Mouse (Mus musculus) telencephalon, adult 2 months (tissue): ENCODE data around the gene Lama4.

Experiments used
- DNase-seq: peaks from one replicate; pipeline ENCODE4 v3.0.0-alpha.2; 2011; ENCODE audit warnings: low read depth, low spot score

Lama4 gene

DNA sequence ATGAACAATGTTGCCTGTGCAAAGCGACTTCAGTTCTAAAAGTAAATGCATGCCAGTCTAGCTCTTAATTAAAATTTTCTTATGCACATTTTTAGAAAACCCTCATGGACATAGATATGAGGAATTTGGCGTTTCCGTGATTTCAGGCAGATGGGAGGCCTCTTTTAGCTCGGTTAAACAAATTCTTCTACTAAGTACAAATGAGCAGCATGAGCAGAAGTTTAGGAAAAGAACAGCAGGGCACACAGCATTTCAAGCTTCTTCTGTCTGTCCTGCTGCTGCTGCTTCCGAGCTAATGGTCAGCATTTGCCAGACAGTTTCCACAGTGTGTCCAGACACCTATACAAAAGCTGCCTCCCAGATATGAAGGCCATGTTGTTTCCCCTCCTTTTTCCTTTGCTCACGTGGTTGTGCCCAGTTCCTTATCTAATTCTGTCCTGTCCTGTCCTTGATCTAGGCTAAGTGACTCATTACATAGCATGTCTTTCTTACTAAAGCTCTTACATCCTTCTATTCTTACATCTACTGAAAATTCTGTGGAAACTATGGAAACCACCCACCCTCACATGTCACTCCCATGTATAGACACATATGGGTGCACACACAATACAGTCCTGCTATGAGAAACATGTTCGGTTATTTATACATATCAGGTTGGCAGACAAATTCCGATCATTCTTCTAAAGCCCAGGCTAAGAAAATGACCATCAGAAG, 84.4 kb downstream of the Lama4 start:
- DNase-seq: peak; percentile 70

DNA sequence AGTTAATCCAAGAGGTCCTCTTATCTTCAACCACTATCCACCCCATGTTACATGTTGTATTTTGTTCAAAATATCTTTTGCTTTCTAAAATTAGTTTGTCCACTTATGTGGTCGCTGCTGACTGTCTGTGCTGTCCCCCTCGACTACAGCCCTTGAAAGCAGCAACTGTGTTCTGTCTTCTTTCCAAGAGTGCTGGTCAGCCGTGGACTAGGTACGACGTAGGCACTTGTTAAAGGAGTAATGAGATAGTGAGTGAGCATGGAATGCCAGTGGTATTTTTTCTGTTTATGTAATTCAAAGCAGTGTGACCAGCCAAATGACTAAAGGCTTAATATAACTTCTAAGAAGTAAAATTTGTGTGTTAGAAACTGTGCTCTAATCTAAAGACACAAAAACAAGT, 90.7 kb downstream of the Lama4 start:
- no peak for DNase-seq

DNA sequence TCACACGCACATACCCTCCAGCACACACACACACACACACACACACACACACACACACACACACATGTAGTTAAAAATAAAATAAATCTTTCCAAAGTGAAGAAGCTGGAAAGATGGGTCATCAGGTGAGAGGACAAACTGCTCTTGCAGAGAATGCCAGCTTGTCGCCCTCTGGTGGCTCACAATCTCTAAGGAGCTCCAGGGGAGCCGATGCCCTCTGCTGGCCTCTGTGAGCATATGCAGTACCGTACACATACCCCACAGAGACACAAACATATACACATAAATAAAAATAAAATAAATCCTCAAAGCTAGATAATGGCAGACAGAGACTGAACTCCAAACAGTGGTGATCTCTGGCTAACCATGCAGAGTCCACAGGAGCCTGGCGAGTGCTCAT, 99.4 kb downstream of the Lama4 start:
- no peak for DNase-seq

DNA sequence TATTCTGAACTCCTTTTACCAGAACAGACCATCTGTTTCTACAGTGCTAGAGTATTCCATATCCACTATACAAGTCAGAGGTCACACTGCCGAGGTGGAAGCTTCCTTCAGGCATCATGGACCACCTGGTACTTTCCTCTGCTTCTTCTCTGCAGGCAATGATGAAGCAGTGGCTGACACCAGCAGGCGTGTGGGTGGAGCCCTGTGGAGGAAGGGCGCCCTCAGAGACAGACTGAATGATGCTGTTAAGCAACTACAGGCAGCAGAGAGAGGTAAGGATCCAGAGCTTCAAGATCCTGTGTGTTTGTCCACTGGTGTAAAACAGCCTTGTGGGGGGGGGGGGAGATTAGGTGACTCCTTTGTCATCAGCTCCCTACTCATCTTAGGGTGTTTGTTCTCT, 100.1 kb downstream of the Lama4 start:
- DNase-seq: no peak

DNA sequence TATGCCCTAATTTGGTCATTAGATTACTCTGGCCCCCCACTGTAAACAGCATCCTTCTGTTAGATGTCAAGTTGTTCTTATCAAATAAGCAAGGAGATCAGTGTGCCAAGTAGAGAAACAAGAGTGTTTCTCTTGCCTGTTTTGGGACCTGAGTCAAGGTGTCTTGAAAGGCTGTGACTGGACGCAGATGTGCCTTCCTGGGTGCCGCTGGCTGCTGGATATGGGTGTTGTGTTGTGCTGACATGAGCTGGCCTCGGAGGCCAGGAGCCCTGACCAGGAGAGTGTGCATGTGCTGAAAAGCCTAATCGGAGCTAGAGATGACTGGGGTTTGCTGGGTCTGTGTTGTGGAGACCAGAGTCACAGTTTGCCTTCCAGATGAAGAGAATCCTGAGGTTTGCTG, 100.7 kb downstream of the Lama4 start:
- no peak for DNase-seq

DNA sequence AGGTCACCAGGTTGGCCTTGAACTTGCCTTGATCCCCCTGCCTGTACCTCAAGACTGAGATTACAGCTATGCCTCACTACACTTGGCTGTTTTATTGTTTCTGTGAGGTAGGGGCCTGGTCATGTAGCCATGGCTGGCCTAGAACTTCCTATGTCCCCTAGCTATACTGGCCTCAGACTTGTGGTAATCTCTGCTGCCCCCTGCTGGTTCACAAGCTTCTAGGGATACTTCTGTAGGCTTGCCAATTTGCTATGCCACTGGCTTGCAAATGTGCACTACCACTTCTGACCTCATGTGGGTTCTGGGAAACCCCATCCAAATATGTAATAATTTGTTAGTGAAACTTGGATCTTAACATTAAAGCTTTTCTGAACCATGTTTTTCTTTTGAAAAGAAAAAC, 101.6 kb downstream of the Lama4 start:
- DNase-seq: peak; percentile 46

DNA sequence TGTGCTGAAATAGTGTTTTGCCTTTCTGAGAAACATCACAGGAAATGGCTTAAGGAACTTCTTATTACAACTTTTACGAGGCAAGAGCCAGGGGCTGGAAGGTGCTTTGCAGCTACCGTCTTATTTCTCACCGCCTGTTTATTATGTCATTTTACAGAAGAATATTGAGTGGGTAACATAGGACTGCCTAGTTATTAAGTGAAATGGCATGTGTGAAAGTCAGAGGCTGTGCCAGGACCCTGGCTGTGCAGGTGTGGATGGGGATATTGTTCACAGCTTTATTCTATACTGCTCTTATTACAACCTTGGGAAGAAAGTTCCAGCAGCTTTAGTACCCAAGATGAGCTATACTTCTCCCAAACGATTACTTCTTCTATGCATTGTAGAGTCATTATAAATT, 106.7 kb downstream of the Lama4 start:
- DNase-seq: no peak

DNA sequence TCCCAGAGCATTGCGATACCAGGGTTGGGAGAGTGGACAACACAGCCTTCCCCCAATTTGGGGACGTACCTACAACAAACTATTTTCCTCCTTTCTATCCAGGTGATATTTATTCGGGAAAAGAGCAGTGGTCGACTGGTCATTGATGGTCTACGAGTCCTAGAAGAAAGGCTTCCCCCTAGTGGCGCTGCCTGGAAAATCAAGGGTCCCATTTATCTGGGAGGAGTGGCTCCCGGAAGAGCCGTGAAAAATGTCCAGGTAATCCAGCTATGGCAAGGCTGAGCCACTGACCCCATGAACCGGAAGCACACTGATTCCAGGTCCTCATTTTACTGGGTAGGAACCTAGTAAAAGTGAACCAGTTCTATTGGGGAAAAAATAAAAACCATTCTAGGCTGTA, 131.7 kb downstream of the Lama4 start:
- no peak for DNase-seq

DNA sequence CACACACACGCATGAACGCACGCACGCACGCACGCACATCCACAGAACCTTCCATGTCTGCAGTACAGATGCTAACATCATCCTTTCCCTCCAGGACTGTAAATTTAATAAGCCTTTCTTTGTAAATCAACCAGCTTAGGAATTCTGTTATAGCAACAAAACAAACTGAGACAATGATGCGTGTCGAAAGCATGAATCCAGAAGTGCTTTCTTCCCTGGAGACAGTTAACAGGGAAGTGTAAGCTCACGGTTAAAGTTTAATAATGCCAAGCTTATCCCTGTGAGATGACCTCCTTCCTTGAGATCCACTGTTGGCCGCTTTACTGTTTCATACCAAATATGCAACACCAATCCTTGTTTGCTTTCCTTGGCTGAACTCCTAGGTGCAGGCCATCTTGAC, 133.4 kb downstream of the Lama4 start:
- DNase-seq: no peak

DNA sequence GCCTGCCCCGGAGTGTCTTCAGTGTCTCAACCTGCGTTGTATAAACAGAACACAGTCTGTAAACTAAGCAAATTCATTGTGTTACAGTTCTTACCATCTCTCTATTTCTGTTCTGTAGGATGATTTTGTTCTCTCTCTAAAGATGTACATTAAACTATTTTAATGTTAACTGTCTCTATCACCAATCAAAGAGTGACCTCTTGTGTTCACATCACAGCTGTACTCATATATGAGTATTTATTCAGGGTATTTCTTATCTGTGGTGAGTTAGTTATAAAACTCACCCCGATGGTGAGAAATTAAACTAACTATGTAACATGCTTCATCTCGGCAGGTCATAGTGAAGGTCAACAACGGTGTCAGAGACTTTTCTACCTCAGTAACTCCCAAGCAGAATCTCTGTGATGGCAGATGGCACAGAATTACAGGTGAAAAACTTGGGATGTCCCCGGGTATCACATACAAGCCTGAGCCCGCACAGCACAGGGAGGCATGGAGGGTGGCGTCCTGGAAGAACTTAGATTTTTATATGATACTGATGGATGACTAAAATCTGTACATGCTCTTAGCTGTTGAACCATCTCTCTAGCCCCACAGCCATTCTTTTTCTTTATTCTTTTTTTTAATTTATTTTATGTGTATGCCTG, 139.6 kb downstream of the Lama4 start:
- DNase-seq: no peak

DNA sequence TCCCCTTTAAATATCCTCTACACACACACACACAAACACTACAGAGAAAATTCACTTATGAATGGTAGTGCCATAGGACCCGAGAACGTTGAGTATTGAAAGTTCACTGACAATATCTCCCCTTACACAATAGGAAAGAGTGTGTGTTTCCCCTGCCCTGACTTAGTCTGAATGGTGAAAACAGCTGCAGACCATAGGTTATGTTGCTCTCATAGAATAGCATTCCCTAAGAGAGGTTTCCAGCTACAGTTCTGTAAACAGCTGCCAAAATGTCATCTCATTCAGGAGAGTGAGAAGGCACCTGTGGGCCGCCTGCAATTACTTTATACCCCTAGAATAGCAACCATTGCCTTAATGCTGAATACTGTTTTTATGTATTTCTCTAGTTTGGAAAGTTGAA, 141.1 kb downstream of the Lama4 start:
- no peak for DNase-seq

DNA sequence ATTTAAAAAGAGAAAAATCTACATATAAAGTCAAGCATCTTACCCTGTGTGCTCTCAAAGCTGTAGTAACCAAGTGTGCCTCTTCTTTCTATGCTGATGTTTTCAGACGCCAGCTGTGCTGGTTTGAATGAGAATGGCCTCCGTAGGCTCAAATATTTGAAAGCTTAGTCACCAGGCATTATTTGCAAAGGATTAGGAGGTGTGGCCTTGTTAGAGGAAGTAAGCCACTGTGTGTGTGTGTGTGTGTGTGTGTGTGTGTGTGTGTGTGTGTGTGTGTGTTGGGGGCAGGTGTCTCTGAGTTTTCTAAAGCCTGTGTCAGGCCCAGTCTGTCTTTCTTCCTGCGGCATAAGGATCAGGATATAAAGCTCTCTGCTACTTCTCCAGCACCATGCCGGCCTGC, 141.6 kb downstream of the Lama4 start:
- no peak for DNase-seq

DNA sequence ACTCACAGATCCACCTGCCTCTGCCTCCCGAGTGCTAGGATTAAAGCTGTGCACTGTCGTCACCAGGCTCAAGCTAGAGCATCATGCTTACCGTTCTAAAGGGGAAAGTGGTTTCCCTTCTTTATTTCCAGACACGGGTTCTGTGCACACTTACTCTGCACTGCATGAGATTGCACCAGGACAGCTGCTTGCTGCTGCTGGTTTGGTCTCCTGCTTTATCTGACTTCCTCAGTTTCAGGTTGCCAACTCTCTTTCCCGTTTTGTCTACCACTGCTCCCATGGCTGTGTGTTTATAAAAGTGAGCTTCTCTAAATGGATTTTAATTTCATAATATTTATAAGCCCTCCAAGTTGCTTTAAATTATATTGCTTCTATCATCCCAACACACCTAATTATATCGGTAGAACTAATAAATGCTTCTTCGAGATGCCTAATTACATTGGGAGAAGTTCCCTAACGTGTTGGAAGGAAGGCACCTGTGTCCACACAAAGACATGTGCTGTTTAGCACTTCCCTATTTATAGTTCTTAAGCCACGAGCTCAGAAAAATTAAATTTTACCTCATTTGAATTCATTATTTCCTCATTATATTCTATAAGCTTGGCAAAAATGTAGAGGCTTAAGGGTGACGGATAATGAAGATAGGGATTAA, 143.6 kb downstream of the Lama4 start:
- no peak for DNase-seq

DNA sequence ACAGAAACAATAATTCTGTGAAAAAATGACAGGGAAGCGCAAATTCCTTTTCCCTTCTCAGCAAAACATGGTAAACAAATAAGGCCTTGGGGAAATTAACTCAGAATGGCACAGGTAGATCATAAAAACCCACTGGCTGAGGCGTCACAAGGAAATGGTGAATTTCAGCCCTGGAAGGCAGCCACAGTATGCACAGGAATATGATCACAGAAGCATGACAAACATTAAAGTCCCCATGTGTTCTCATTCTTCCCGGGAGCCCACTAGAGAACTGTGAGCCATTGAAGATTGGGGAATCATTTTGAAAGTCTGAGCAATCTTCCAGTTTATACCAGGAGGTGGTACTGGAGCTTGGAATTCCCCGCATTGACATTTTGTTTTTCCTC, 144.2 kb downstream of the Lama4 start:
- no peak for DNase-seq

DNA sequence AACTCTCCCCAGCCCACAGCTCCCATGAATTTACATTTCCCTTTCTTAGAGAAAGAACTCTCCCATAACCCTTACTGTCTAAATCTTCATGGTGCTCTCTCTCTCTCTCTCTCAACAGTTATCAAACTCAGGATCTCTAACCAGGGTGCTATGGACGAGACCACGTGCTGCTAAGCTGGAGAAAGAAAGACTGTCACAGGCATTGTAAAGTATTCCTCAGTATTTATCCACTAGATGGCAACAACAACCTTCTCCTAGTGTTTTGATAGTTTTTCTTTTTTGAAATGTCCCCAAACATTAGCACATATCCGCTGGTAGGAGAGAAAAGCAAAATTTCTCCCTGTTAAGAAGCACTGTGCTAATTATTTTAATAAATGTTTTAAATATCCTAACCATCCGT, 156.1 kb downstream of the Lama4 start:
- no peak for DNase-seq

DNA sequence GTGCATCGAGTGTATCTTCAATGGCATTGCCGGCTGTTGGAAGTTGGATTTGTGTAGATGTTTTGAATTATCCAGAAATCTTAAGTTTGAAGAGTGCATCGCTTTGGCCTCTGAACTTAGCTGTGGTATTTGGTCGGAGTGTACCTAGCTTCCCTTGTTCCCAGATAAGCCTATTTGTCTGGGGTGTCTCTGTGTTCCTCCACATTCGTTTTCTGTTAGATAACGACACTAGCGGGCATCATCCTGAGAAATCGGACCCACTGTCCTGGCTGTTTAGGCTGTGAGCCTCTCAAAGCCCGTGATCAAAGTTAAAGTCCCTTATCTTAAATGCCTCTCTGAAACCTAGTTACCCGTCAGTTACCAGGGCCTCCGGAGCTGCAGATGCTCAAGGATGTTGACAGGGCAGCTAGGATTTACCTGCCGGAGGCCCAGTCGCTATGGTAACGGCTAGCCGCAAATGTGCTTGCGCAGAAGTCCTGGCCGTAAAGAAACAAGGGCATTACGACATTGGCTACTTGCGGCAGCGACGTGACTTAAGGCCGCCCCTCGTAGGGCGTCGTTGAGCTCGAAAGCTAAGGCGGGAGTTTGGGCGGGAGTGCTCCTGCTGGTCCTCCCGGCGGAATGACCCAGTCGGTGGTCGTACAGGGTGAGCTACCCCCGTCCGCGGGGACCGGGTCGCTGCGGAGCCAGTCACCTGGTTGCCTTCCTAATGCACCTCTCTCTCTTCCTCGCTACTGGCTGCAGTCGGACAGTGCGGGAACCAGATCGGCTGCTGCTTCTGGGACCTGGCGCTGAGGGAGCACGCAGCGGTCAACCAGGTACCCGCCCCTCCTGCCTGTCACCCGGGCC, 168.4 kb downstream of the Lama4 start, which contains the start of the genes Fam229b and Tube1:
Fam229b (minus strand) TSS at position 453 of the 849 bp plus-strand sequence.
Tube1 (plus strand) TSS at position 515 of the 849 bp plus-strand sequence.
- peak; percentile 98 for DNase-seq

DNA sequence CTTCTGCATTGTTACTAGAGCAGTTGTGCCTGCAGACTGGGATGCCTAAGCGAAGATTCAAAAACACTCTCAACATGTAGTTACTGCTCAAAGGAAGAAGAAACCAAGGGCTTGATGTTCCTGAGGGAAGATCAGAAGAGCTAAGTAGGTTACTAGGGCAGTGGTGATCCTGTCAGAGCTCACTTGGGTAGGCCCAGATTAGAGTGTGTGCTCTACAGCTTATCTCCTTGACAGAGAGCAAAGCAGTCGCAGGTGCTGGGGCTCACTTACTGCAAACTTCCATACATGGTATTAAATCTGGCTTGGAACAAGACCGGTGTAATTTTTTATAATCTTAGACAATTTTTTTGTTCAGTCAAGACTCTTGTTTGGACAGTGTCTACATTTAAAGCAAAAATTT, 172.5 kb downstream of the Lama4 start:
- DNase-seq: no peak

DNA sequence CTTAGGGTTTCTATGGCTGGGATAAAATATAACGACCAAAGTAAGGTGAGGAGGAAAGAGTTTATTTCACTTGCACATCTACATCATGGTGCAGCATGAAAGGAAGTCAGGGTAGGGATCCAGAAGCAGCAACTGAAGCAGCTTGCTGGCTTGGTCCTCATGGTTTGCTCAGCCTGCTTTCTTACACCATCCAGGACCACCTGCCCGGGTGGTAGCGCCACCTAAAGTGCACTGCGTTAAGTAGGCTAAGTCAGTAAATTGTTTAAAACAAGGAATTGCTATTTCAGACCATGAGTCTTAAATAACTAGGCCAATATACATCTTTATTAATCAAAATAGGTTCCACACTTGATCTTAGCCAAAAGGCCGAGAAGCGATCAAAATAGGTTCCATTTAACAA, 173.4 kb downstream of the Lama4 start:
- no peak for DNase-seq

DNA sequence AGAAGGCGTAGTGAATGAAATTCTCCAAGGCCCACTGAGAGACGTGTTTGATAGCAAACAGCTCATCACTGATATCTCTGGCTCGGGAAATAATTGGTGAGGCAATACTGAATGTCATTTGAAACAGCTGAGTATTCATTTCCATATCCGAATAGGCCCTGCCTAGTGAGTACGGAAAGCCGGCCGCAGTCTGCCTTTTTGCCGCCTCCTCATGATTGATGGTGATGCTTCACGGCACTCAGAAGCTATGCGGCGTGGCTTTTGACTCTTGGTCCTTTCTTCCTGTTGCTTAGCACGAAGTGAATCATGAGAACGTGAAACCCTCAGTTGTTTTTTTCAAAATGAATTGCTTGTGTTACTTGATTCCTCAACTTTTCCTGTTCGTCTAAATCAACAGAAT, 175.5 kb downstream of the Lama4 start:
- no peak for DNase-seq

DNA sequence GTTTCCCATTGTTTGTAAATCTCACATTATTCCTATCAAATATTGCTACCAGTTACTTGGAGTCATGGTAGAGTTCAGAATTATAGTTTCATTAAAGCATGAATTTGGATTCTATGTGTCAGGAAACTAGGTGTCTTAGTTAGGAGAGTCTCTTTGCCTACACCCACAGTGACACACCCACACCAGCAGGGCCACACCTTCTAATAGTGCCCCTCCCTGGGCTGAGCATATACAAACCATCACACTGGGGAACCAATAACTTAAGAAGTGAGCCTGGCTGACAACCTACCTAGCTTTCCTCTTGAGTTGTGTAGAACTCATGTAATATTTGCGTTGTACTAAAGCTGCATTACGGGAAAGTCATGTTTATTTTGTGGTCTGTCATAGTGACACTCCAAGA, 176.1 kb downstream of the Lama4 start:
- DNase-seq: no peak

DNA sequence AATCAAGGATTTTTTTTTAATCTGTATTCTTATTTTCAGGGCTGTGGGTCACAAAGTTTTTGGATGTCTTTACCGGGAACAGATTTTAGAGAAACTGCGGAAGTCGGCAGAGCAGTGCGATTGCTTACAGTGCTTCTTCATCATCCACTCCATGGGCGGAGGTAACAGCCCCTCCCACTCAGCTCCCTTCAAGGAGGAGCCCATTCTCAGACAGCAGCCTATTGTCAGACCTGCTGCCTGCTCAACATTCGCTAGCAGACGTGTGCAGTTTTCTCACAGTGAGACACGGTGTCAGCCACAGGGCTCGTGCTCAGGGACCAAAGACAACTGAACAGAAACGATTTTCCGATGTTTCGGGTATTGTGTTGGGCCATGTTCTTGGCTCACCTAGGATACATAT, 176.9 kb downstream of the Lama4 start:
- no peak for DNase-seq

DNA sequence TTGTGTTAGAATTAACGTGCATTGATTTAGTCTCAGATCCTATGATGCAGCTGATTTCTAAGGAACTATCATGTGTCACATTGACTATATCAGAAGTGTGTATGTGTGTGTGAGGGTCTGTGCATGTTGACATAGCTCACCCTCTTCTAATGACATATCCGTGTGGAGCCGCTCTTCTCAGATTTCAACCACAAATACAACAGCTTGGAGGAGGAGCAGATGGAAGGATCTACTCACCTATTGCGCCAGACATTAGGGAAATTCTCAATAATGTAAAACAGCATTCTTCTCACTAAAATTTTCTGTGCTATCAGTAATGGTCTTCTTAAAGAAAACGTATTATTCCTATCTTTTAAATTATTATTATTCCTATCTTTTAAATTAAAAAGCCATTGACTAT, 191.4 kb downstream of the Lama4 start:
- no peak for DNase-seq
